Mouse (Mus musculus): ENCODE results near the gene Nt5e. TPM values are rescaled to one million over a fixed set of nuclear protein-coding genes. Genes with fewer than 3 reads are reported as not detected.

The Nt5e gene
- total RNA-seq, 2 experiments from 2014 or later, result 3.8 to 4.6 TPM

GRCm38 (mm10) chr9:88344424-88344823 lies 17.4 kb downstream of the Nt5e start:
- no peak for DNase-seq (ENCODE audit: low spot score in 2 of 2)

GRCm38 (mm10) chr9:88346857-88347256 lies 19.9 kb downstream of the Nt5e start:
- no peak for DNase-seq (ENCODE audit: low spot score in 2 of 2)

- DNase-seq (ENCODE audit: low spot score in 2 of 2), result no peak
Observed at GRCm38 (mm10) chr9:88348623-88349022, 21.6 kb downstream of the Nt5e start.

GRCm38 (mm10) chr9:88350317-88350716 lies 23.3 kb downstream of the Nt5e start:
- DNase-seq (ENCODE audit: low spot score in 2 of 2), result no peak

- DNase-seq (ENCODE audit: low spot score in 2 of 2), result no peak
Observed at GRCm38 (mm10) chr9:88351163-88351562, 24.2 kb downstream of the Nt5e start.

GRCm38 (mm10) chr9:88352741-88353140 lies 25.7 kb downstream of the Nt5e start:
- DNase-seq (ENCODE audit: low spot score in 2 of 2), result no peak

- no peak for DNase-seq (ENCODE audit: low spot score in 2 of 2)
Observed at GRCm38 (mm10) chr9:88353459-88353858, 26.5 kb downstream of the Nt5e start.

GRCm38 (mm10) chr9:88357173-88357572 lies 30.2 kb downstream of the Nt5e start:
- DNase-seq (ENCODE audit: low spot score in 2 of 2), result no peak

- DNase-seq (ENCODE audit: low spot score in 2 of 2), result no peak
Observed at GRCm38 (mm10) chr9:88359140-88359539, 32.1 kb downstream of the Nt5e start.

- no peak for DNase-seq (ENCODE audit: low spot score in 2 of 2)
Observed at GRCm38 (mm10) chr9:88361211-88361909, 34.4 kb downstream of the Nt5e start.

GRCm38 (mm10) chr9:88362055-88362850 lies 35.3 kb downstream of the Nt5e start:
- peak in 1 of 2 experiments; percentile 20 for DNase-seq (ENCODE audit: low spot score in 2 of 2)

GRCm38 (mm10) chr9:88363102-88363501 lies 36.1 kb downstream of the Nt5e start:
- DNase-seq (ENCODE audit: low spot score in 2 of 2), result no peak

GRCm38 (mm10) chr9:88366308-88366707 lies 39.3 kb downstream of the Nt5e start:
- DNase-seq (ENCODE audit: low spot score in 2 of 2), result no peak

GRCm38 (mm10) chr9:88366819-88367218 lies 39.8 kb downstream of the Nt5e start:
- DNase-seq (ENCODE audit: low spot score in 2 of 2), result no peak

- no peak for DNase-seq (ENCODE audit: low spot score in 2 of 2)
Observed at GRCm38 (mm10) chr9:88367322-88367721, 40.3 kb downstream of the Nt5e start.

GRCm38 (mm10) chr9:88367751-88368150 lies 40.8 kb downstream of the Nt5e start:
- no peak for DNase-seq (ENCODE audit: low spot score in 2 of 2)

- no peak for DNase-seq (ENCODE audit: low spot score in 2 of 2)
Observed at GRCm38 (mm10) chr9:88368476-88368875, 41.5 kb downstream of the Nt5e start.

- no peak for DNase-seq (ENCODE audit: low spot score in 2 of 2)
Observed at GRCm38 (mm10) chr9:88369666-88370065, 42.7 kb downstream of the Nt5e start.

- no peak for DNase-seq (ENCODE audit: low spot score in 2 of 2)
Observed at GRCm38 (mm10) chr9:88371201-88371600, 44.2 kb downstream of the Nt5e start.

- no peak for DNase-seq (ENCODE audit: low spot score in 2 of 2)
Observed at GRCm38 (mm10) chr9:88373001-88373400, 46.0 kb downstream of the Nt5e start.

- no peak for DNase-seq (ENCODE audit: low spot score in 2 of 2)
Observed at GRCm38 (mm10) chr9:88377483-88377882, 50.5 kb downstream of the Nt5e start.

- DNase-seq (ENCODE audit: low spot score in 2 of 2), result no peak
Observed at GRCm38 (mm10) chr9:88379057-88379456, 52.1 kb downstream of the Nt5e start.

GRCm38 (mm10) chr9:88380076-88380475 lies 53.1 kb downstream of the Nt5e start:
- DNase-seq (ENCODE audit: low spot score in 2 of 2), result no peak

Measured in layer of hippocampus, postnatal 10 days (tissue).